Mouse (Mus musculus) adrenal gland, adult (tissue): ENCODE measurements around the gene Lpin2.

ENCODE experiments used
- DNase-seq, 2 experiments: peaks; one replicate each; pipeline ENCODE4 v3.0.0; 2022 to 2023; ENCODE audit warnings: low spot score in 1 of 2; ENCODE audit not compliant: inconsistent age in 2 of 2

The Lpin2 gene

GRCm38 (mm10) chr17:71169639-71170038 is 12.7 kb upstream of the Lpin2 start:
- DNase-seq = no peak

DNA sequence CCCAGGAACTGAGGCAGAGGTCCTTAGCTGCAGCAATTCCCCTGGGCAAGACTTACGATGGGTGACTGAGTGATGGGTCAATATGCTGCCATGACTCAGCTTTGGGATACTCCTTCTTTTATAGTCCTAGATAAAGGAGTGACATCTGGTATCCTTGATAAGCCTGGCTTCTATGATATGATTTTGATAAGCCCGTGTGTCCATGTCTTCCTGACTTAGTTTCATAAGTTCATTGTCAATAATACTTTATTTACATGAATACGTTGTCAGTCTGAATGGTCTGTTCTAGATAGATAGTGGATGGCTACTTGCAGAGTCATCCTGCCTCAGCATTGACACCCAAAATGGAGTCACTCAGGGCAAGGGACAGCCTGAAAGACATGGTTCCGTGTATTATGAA is 11.2 kb upstream of the Lpin2 start:
- no peak for DNase-seq

GRCm38 (mm10) chr17:71177336-71177735 is 5.0 kb upstream of the Lpin2 start:
- DNase-seq = no peak

GRCm38 (mm10) chr17:71177949-71178348 is 4.4 kb upstream of the Lpin2 start:
- DNase-seq = no peak

- no peak for DNase-seq
Measured at GRCm38 (mm10) chr17:71178530-71179181, 3.7 kb upstream of the Lpin2 start.

- no peak for DNase-seq
Measured at GRCm38 (mm10) chr17:71179551-71180309, 2.6 kb upstream of the Lpin2 start.

DNA sequence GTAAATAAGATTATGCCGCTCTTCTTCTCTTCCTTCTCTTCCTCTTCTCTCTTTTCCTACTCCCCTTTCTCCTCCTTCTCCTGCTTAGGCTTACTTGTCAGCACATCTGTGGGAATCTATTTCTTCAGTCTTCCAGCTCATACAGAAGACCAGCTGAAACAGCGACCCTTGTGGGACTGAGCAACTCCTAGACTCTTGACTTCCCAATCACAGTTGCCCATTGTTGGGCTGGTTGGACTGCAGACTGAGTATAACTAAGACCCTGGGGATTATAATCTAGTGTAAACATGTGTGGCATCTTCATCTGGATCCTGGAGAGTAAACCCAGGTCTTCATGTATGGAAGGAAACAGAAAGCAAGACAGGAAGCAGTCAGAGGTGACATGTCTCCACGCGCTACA is 1.8 kb upstream of the Lpin2 start:
- no peak for DNase-seq

GRCm38 (mm10) chr17:71182871-71183656 is 704 bp downstream of the Lpin2 start:
- peak; percentile 96 to 97 for DNase-seq

GRCm38 (mm10) chr17:71183657-71184261 is 1.4 kb downstream of the Lpin2 start:
- DNase-seq = no peak

- peak in 1 of 2 experiments; percentile 81 for DNase-seq
Measured at GRCm38 (mm10) chr17:71184356-71185111, 2.2 kb downstream of the Lpin2 start.

DNA sequence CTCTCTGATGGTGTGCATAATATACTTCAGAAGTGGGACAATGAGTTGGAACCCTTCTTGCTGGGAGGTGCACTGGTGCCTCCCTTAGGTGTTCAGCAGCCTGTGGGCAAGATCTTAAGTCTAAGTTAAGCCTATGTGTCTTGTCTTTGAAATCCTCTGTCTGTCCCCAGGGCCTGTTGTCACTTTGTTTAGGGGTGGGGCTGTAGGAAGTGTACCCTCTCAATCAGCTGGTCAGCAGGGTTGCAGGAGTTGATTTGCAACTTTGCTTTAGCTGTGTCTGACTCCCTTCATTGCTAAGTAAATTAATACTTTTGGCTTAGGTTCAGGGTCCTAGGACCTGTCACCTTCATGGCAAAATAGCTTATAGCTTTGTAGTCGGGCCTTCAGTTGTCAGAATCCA is 3.0 kb downstream of the Lpin2 start:
- no peak for DNase-seq

- no peak for DNase-seq
Measured at GRCm38 (mm10) chr17:71190589-71190988, 8.2 kb downstream of the Lpin2 start.

- no peak for DNase-seq
Measured at GRCm38 (mm10) chr17:71191063-71191462, 8.7 kb downstream of the Lpin2 start.

DNA sequence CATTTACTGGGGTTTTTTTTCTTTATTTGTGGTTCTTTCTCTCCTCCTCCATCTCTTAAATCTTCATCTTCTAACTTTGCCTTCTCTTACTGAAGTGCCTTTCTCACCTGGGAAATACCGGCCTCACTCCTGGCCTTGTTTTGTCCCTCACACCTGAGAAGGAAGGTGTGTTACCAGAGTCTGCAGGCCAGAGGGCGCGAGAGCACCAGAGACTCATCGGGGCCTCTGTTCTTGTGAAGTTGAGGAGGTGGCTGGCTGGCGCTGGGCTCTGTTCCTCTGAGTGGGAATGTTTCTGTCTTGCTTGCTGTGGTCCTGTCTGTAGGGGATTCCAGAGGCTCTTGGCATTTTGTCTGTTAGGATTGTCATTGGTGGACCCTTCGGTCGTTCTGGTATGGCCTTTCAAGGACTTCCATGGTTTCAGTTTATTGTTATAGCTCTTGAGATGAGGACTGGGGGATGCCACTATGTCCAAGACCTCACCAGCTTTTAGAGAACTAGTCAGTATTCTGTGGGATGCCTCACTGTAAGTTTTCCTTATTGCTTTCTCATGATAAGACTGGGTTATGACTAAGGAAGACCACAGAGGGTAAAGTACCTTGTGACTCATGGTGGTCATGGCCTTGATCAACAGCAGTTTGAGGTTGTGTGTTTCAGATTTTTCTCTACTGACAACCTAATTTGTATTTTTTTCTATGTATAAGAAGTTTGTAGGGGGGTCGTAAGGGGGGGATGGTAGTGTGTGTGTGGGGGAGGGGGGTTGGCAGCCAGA is 9.5 kb downstream of the Lpin2 start:
- peak in 1 of 2 experiments; percentile 69 for DNase-seq

GRCm38 (mm10) chr17:71193019-71193418 is 10.7 kb downstream of the Lpin2 start:
- no peak for DNase-seq

DNA sequence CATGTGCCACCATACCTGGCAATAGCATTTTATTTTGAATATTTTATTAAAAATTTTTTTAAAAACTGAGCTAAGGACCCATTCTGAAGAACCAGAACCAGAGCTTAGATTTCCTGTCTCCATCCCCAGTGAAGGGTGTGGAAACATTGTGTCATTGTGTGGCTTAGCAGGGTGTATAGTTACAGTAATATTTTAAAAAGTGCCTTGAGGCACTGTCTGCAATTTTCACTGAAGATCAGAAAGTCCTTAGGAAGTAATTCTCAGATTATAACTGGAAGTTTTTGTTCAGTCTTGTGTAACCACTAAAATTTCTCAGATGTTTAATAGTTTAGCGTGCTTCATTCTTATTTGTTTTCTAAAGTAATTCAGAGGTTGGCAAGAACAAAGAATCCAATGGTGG is 11.1 kb downstream of the Lpin2 start:
- DNase-seq = no peak

GRCm38 (mm10) chr17:71194906-71195632 is 12.7 kb downstream of the Lpin2 start:
- no peak for DNase-seq

GRCm38 (mm10) chr17:71195633-71196391 is 13.5 kb downstream of the Lpin2 start:
- DNase-seq = peak; percentile 44 to 85

DNA sequence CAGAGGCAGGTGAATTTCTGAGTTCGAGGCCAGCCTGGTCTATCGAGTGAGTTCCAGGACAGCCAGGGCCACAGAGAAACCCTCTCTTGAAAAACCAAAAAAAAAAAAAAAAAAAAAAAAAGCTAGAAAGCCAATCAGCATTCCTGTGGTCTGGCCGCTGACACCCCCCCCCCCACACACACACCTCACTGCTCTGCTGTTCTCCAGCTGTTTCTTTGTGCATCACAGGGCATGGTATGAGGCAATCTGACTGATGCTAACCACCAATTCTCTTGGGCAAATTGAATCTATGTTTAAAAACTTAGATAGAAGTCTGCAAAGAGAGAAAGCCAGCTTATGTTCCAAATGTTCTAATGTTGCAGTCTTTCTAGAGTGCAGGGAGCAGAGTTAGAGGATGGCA is 14.1 kb downstream of the Lpin2 start:
- DNase-seq = no peak
